Mouse (Mus musculus): Measurements from ENCODE around the gene Psg16. TPM values are rescaled to one million over a fixed set of nuclear protein-coding genes. Genes with fewer than 3 reads are reported as not detected.

Psg16 gene
- polyA plus RNA-seq (2012; rRNA removed) = 1.6 and 1.7 TPM in 2 replicates

DNA sequence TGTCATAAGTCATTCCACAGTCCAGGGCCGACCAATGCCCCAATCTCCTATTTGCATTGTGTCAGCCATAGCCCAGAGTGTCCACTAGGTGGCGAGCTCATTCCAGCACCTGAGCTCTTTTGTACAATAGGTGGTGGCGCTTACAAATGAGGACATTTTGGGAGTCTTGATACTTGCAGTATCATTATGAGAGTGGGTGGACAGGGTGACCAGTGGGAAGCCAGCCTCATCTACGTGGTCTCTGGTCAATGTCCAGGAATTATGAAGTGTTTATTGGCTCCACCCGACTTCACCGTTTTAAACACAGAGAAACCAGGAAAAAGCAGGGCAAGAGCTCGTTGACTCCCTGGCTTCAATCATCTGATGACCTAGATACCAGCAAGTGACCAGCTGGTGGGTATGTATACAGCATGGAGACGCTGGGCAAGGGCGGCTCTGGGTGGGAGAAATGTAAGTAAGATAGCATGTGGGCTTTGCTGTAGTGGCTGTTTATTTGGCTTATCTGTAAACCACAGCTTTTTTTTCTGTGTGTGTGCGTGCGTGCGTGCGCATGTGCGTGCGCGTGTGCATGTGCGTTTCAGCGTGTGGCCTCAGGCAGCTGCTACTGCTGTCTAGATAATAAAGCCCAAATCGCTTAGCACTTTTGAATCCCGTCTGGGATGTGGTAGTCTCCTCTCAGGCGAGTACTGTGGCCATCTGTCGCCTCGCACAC is at the start of gene Psg16:
Psg16 (plus strand) TSS at position 137 of the 712 bp plus-strand sequence.

DNA sequence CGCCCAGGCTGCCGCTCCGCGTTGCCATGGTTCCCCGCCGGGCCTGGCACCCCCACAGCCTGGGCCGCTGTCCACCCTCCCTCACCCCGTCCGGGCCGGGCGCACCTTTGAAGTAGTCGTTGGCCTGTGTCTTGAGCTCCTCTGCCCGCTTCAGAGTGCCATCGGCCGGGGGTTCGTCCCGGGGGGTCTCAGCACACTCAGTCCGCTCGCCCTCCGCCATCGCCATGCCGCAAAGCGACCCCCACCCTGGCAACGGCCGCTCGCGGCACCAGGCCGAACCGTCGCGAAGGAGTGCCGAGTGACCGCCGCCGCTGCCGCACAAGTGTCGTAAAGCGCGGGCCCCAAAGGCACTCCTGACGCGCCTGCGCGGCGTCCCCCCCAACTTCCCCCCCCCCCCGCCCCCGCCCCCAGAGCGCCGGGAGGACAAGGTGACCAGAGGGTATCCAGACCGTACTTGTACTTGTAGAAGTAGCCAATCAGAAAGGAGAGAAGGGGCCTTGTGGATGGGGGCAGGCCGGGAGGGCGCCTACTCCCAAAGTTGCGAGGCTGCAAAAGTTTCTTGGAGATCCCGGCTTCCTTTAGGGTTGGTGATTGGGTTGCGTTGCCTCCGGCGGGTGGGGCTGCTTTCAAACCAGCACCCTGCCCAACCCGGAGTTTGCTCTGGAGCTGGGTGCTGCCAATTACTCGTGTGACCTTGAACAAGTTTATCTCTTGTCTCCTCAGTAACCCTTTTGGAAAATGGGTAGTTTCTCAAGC is 46.1 kb upstream of the Psg16 start, which contains the start of gene Ppp5c:
Ppp5c (minus strand) TSS at position 337 of the 756 bp plus-strand sequence.

GRCm38 (mm10) chr7:17062389-17062788 is 11.5 kb upstream of the Psg16 start, which contains the start of gene Hif3a:
Gene Hif3a, minus strand, starts transcription at chr7:17062427.

GRCm38 (mm10) chr7:17149931-17150330 is 76.1 kb downstream of the Psg16 start, which contains the start of gene Ceacam3:
Gene Ceacam3, plus strand, starts transcription at chr7:17150282.

Other genes with a start within 250 kb of the Psg16 start
- 13.3 and 16.4 TPM in 2 replicates for gene Prkd2, start 231.1 kb upstream of the Psg16 start, polyA plus RNA-seq (2012; rRNA removed)
- gene Dact3, start 198.7 kb upstream of the Psg16 start, polyA plus RNA-seq (2012; rRNA removed) = 34.5 and 44.4 TPM in 2 replicates
- gene Gng8, start 182.3 kb upstream of the Psg16 start, polyA plus RNA-seq (2012; rRNA removed) = 14.1 and 22.2 TPM in 2 replicates
- 0.52 and 1.1 TPM in 2 replicates for gene Ptgir, start 167.6 kb upstream of the Psg16 start, polyA plus RNA-seq (2012; rRNA removed)
- gene Calm3, start 149.9 kb upstream of the Psg16 start, polyA plus RNA-seq (2012; rRNA removed) = 537 and 560 TPM in 2 replicates
- 53.0 and 56.7 TPM in 2 replicates for gene Pnmal2, start 129.4 kb upstream of the Psg16 start, polyA plus RNA-seq (2012; rRNA removed)
- gene Pnmal1, start 114.4 kb upstream of the Psg16 start, polyA plus RNA-seq (2012; rRNA removed) = 23.7 and 27.1 TPM in 2 replicates
- 7.9 and 10.3 TPM in 2 replicates for gene Gm42372, start 91.0 kb upstream of the Psg16 start, polyA plus RNA-seq (2012; rRNA removed)
- gene Ccdc8, start 81.3 kb upstream of the Psg16 start, polyA plus RNA-seq (2012; rRNA removed) = 7.7 and 13.6 TPM in 2 replicates
- gene Ppp5c, start 46.1 kb upstream of the Psg16 start, polyA plus RNA-seq (2012; rRNA removed) = 158 and 178 TPM in 2 replicates
- 5.1 and 8.6 TPM in 2 replicates for gene Hif3a, start 11.6 kb upstream of the Psg16 start, polyA plus RNA-seq (2012; rRNA removed)
- gene Ceacam3, start 76.2 kb downstream of the Psg16 start, polyA plus RNA-seq (2012; rRNA removed) = 0.03 and 0.04 TPM in 2 replicates
- gene Psg29, start 129.4 kb downstream of the Psg16 start, polyA plus RNA-seq (2012; rRNA removed) = 0.07 and 0.10 TPM in 2 replicates

Data from central nervous system, embryonic 14 days (tissue).